Mouse (Mus musculus) hindlimb bud, embryonic 11.5 days (tissue): ENCODE measurements around the gene Lsm14b.

Experiments used
- DNase-seq: peaks from one replicate; pipeline ENCODE4 v3.0.0-alpha.2; 2012; ENCODE audit warnings: low read depth, low spot score; ENCODE audit errors: extremely low spot score

Lsm14b gene

GRCm38 (mm10) chr2:180017632-180018031 is 7.2 kb upstream of the Lsm14b start:
- DNase-seq: no peak

DNA sequence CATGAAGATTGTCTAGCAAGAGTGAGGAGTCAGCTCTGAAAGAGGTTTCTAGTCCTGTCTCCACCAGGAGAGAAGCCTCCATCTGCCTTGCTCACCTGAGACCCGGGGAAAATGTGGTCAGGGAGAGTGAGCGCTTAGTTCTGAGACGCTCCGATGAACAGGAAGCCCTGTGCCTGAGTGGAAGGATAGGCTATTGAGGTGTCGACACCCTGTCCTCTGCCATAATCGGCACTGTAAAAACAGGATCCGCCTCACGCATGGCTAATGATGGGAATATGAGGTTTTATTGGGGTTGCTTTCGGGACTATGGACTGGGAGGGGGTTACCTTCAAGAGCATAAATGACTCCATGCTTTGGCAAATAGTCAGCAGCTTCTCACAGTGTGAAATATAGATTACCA is 6.2 kb upstream of the Lsm14b start:
- no peak for DNase-seq

DNA sequence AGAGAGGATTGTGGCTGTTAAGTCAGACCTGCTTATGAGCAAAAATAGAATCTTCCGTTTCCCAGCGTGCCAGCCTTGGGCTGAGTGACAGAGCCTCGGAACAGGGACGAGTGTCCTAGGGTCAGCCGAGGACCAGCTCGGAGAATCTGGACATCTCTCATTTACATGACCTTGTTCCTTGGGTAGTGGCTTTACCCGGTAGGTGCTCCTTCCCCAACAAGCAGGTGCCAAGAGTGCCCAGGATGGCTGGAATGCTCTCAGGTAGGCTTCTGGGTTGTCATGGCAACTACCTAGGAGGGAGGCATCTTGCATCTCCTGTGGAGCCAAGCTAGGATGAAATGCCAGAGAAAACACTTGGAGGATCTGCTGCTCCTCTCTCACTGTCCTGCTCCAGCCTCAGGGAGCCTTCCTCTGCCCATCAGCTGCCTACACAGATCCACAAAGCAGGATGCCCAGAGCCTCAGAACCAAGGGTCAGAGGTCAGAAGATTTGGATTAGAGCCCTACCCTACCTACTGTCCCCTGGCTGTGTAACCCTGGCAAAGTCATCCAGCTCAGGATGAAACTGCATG is 4.6 kb upstream of the Lsm14b start:
- no peak for DNase-seq

GRCm38 (mm10) chr2:180020919-180021318 is 3.9 kb upstream of the Lsm14b start:
- no peak for DNase-seq

DNA sequence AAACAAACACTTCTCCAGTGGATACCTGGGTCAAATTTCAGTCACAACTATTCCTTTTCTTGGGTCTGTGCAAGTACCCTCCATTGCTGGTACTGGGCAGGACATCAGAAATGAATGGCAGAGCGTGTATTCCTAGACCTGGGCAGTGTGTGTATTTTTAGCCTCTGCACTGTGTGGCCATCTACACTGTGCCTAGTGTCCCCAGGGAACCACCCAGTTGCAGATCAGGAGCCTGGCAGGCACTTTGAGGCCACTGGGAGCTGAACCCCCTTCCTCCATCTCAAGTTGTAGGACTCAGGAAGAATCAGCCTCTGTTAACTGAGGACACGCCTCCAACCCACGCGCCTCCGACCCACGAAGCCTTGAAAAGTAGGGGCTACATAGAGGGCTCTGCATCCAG is 2.0 kb upstream of the Lsm14b start:
- DNase-seq: no peak

DNA sequence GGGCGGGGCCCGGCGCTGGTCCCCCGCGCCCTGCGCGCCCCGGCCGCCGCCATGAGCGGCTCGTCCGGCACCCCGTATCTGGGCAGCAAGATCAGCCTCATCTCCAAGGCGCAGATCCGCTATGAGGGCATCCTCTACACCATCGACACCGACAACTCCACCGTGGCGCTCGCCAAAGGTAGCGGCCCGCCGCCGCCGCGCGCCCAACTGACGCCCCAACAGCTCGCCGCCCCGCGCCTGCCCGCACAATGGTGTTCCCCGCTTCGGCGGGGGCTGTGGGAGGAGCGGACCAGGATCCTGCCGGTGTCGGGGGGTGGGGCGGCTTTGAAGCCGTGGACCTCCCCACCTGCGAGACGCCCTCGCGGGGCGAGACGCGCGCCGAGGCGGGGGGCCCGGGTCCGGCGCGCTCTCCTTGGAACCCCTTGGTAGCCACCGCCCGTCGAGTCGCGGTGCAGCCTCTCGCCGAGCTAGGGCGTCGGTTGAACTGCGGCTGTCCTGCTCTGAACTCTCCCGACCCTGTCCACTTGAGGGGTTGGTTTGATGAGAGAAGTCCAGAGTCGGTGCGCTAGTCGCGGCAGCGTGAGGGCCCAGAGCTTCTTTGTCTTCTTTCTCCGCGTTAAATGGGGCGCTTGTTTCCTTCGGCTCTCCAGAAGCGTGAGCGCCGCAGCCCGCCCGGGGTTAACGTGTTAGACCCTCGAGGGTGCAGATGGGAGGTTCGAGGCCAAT is 511 bp downstream of the Lsm14b start:
- DNase-seq: no peak

DNA sequence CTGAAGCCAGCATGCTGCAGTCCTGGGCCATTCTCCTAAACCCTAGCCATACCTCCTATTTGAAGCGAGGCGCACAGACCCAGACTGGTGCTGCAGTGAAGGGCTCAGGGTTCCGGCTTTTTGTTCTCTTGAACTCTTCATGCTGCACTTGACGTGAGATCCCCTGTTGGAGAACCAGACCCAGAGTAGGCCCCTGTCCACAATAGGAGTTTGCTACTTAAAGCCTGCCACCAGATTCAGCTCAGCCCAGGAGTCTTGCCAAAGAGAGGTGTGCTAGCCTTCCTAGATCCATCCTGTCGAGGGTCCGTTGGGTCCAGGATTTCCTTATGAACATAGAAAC is 1.0 kb downstream of the Lsm14b start:
- DNase-seq: no peak

DNA sequence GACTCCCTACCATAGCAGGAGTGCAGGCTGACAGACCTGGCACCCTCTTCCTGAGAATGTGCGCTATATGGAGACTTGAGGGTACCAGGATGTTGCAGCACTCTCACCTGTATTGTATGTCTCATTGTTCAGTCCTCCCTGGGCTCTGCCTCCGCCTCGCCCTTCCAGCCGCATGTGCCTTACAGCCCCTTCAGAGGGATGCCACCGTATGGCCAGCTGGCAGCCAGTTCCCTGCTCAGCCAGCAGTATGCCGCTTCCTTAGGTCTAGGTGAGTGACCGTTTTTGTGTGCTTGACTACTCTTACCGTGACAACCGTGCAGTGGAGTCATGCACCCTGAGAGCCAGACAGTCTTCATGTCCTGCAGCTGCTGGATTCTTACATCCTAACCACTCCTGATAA is 3.0 kb downstream of the Lsm14b start:
- no peak for DNase-seq

- no peak for DNase-seq
Observed at GRCm38 (mm10) chr2:180031270-180031669, 6.5 kb downstream of the Lsm14b start.

DNA sequence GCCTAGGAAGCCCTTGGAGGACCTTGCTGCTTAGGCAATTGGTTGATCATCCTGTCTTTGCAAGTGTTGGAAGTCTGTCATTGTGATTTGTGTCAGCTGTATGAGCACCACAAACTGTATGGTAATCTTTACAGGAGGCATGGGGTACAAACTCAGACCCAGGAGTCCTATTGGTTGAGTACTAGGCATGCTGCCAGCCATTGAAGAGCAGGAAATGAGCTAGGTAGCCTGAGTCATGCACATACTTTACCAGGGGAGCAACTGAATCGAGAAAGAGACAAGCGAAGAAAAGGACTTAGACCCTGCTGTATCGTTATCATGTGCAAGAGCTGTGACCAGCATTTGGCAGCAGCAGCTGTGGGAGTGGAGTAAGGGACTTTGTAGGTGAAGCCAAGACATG is 8.1 kb downstream of the Lsm14b start:
- no peak for DNase-seq

DNA sequence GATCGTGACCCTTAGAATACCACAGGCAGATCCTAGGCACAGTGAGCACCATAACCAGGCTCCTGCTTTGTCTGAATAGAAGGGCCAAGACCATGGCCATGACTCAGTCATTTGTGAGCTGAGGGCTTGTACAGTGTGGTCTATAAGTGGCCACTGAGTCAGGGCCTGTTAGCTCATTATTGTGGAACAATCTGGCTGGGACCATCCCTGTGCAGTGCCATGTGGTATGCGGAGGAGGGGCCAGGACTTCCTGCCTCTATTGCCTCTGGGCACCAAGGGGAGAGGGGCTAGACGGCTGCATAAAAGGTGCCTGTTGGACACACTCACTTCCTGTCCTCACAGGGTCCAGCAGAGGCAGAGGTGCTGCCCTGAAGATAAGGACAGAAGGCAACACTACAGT is 9.2 kb downstream of the Lsm14b start:
- no peak for DNase-seq

DNA sequence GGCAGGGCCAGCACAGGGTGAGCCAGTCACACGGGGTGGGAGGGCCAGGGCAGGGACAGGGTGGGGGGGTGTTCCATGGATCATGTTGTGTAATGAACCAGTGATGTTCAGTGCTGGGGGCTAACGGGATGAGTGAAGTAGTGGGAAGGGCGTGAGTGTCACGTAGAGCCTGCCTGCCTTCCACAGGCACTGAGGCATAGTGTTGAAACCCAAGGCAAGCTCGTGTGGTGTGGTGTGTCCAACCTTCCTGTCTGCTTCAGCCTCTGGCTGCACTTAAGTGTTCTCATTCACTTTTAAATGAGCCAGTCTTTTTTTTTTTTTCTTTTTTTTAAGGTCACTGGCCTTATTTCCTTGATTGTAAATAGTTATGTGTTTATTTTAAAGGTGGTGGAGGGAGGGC is 10.0 kb downstream of the Lsm14b start:
- DNase-seq: no peak

DNA sequence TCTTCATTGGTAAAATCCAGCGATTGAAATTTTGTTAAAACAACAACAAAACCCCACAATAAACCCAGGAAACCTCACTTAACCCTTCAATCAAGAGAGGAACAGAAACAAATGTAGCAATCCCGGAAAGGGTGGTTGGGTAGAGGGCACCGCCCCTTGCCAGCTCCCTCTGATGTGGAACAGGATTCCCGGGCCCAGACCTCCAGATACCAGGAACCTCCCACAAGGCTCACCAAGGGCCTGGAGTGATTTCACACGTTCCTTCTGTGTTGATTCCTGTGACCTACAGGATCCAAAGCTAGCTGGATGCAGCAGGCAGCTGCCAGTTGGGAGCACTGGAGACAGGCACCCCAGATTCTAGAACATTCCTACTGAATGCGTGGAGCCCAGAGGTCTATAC is 15.6 kb downstream of the Lsm14b start:
- no peak for DNase-seq

DNA sequence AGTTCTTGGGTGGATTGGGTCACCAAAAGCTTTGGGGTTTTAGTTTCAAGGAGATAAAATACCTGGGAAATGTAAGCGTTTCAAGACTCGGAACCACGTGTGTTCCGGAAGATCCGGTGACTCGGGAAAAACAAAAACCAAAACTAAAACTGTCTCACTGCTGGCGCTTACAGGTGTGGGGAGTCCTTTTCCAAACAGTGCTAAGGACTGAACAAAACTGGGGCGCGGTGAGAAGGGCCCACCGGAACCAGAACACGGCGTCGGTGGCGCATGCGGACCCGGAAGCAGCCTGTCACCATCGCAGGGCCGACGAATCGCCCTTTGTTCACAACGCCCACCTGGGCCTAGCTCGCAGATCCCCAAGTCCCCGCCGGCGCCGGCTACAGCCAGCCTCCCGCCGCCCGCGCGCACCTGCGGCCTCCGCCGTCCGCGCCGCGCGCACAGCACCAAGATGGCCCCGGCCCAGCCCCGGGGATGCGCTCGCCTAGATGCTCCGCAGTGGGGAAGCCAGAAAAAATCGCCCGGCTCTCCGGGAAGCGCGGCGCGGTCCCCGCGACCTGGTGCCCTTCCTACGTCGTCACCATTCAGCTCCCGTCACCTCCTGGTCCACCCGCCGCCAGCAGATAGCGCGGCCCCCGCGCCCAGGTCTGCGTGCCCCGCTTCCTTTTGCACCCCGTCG is 16.9 kb downstream of the Lsm14b start:
- DNase-seq: no peak

DNA sequence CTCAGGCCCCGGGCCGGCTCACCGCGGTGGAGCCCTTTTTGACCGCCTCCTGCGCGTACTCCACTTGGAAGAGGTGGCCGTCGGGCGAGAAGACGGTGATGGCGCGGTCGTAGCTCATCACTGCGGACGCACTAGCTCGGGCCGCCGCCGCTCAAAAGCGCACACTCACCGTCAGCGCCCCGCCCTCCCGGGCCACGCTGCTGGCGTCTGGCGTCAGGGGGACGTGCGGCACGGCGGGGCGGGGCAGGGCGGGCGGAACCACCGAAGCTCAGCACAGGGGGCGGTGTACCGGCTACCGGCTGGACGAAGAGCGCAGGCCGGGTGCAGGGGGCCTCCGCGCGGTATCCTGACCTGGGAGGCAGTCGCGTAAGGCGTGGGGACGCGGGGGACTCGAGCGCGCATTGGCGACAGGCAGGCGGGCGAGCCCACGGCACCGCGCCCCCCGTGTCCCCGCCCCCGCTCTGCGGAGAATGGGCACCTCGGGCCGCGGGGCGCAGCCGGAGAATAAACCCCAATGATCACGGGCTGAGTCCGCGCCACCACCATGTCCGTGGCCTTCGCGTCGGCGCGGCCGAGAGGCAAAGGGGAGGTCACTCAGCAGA is 17.6 kb downstream of the Lsm14b start, which contains the start of the genes Psma7 and Ss18l1:
Gene Psma7 (minus strand): TSS at position 178 of the 602 bp plus-strand sequence.
Gene Ss18l1 (plus strand): TSS at position 254 of the 602 bp plus-strand sequence.
- DNase-seq: no peak

GRCm38 (mm10) chr2:180042858-180043515 is 18.2 kb downstream of the Lsm14b start:
- no peak for DNase-seq

GRCm38 (mm10) chr2:180045283-180045682 is 20.5 kb downstream of the Lsm14b start:
- DNase-seq: no peak

DNA sequence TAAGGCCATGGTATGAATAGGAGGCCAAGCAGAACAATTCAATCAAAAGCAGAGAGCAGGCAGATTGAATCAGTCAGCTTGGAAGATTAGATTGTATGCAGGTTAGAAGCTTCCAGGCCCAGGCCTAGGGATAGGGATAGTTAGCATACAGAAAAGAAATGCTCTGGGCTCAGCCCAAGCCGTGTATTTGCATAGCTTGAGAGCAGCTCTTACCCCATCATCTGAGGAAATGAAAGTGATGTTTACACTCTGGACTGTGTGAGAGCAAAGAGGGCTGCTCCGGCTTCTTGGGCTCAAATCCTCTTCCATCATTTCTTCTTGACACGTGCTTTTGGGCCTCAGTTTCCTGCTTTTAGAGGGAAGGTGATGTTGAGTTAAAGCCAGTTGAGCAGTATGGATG is 22.8 kb downstream of the Lsm14b start:
- DNase-seq: no peak

GRCm38 (mm10) chr2:180047980-180048635 is 23.3 kb downstream of the Lsm14b start:
- no peak for DNase-seq

DNA sequence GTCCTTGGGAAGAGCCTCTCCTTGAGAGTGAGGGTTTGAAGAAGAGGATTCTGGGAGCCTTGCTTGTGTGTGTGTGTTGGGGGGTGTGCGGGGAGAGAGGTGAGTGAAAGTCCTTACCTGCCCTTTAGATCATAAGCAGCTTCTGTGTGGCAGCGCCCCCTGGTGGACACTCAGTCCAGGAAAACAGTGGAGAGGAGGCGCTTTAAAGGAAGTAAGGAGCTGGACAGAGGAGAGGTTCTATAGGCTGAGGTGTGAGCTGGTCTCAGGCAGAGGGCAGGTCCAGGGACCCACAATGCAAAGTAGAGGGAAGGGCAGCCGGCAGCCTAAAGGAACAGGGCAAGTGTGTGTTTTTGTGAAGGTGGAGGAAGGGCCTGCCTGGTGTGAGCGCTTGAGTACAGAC is 26.2 kb downstream of the Lsm14b start:
- DNase-seq: no peak
